Mouse (Mus musculus): ENCODE measurements around the gene Fkbp6. TPM values are rescaled to one million over a fixed set of nuclear protein-coding genes. Genes with fewer than 3 reads are reported as not detected.

The Fkbp6 gene
- polyA plus RNA-seq, 1 experiment from 2014 or later = 0.55 TPM

DNA sequence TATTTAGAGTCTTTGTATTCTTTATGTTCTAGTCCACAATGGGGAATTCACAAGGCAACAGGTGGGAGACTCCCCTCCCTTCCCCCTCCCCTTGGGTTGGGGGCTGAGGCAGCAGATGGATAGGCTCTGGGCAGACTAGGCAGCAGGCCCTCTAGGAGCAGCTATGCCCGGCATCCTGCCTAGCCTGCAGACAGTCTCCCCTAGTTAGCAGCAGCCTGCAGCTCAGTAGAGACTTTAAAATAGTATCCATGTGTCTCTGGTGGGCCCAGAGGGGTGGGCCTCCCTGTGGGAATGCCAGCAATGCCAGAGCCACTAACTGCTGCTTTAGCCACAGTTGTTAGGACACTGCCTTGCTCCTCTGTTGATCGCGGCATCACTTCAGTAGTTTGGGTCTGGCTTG is 107.2 kb downstream of the Fkbp6 start:
- H3K9ac ChIP-seq (ENCODE audit: low read depth, low read length) = no peak overlapping the region
- H3K4me3 ChIP-seq (ENCODE audit: low read length) = no peak overlapping the region
- peaks cover 48% of the 10 kb centered on the region for H3K36me3 ChIP-seq (ENCODE audit: control insufficient read depth, insufficient read depth, low read length)
- no peak overlapping the region for H3K27ac ChIP-seq (ENCODE audit: low read depth, low read length)
- H3K9me3 ChIP-seq (ENCODE audit: control insufficient read depth, low read length) = no peaks in the 10 kb centered on the region
- no peak for ATAC-seq
- H3K27me3 ChIP-seq (replicated peaks; ENCODE audit: control insufficient read depth, insufficient read depth, low read length) = no peaks in the 10 kb centered on the region
- H3K4me2 ChIP-seq (ENCODE audit: low read length) = no peak overlapping the region
- H3K4me1 ChIP-seq (ENCODE audit: control insufficient read depth, insufficient read depth, low read depth, low read length) = no peaks in the 10 kb centered on the region; the same call in 1 of the 2 replicates
- 75% methylated on average over 3 of the region's 3 CpGs for WGBS

GRCm38 (mm10) chr5:135242136-135242535 is 107.7 kb downstream of the Fkbp6 start:
- Histone ChIP-seq H3K36me3 (ENCODE audit: control insufficient read depth, insufficient read depth, low read length) (peaks cover 52% of the 10 kb centered on the region), H3K27me3 (replicated peaks; ENCODE audit: control insufficient read depth, insufficient read depth, low read length) (no peaks in the 10 kb centered on the region), H3K4me1 (ENCODE audit: control insufficient read depth, insufficient read depth, low read depth, low read length) (no peaks in the 10 kb centered on the region; the same call in 1 of the 2 replicates), H3K4me3 (ENCODE audit: low read length) (no peak overlapping the region), H3K4me2 (ENCODE audit: low read length) (no peak overlapping the region), H3K27ac (ENCODE audit: low read depth, low read length) (no peak overlapping the region), H3K9ac (ENCODE audit: low read depth, low read length) (no peak overlapping the region), H3K9me3 (ENCODE audit: control insufficient read depth, low read length) (no peaks in the 10 kb centered on the region)
- WGBS = 78% methylated on average over 12 of the region's 12 CpGs
- ATAC-seq = no peak

Small RNA genes within 50 kb of the gene (microRNA-seq; reads per million reads assigned to microRNA genes)
- gene Mir7033 = 1.0 reads per million

Other genes with a start within 250 kb of the Fkbp6 start
- gene Tbl2, start 200.4 kb downstream of the Fkbp6 start, polyA plus RNA-seq (2015; fragmentation: Nextera tagmentation; extraction: Ambion mirVana) = 15.0 and 17.2 TPM in 2 replicates
- gene Bcl7b, start 181.8 kb downstream of the Fkbp6 start, polyA plus RNA-seq (2015; fragmentation: Nextera tagmentation; extraction: Ambion mirVana) = 35.9 and 37.9 TPM in 2 replicates
- 20.5 and 21.6 TPM in 2 replicates for gene Baz1b, start 162.8 kb downstream of the Fkbp6 start, polyA plus RNA-seq (2015; fragmentation: Nextera tagmentation; extraction: Ambion mirVana)
- 19.7 and 21.3 TPM in 2 replicates for gene Fzd9, start 98.8 kb downstream of the Fkbp6 start, polyA plus RNA-seq (2015; fragmentation: Nextera tagmentation; extraction: Ambion mirVana)
- not detected in 2 replicates for gene Trim50, start 3.3 kb upstream of the Fkbp6 start, polyA plus RNA-seq (2015; fragmentation: Nextera tagmentation; extraction: Ambion mirVana)
- gene Nsun5, start 19.9 kb upstream of the Fkbp6 start, polyA plus RNA-seq (2015; fragmentation: Nextera tagmentation; extraction: Ambion mirVana) = 30.7 and 35.1 TPM in 2 replicates
- gene Pom121, start 44.5 kb upstream of the Fkbp6 start, polyA plus RNA-seq (2015; fragmentation: Nextera tagmentation; extraction: Ambion mirVana) = 7.4 and 9.1 TPM in 2 replicates
- 35.3 and 44.6 TPM in 2 replicates for gene Hip1, start 195.1 kb upstream of the Fkbp6 start, polyA plus RNA-seq (2015; fragmentation: Nextera tagmentation; extraction: Ambion mirVana)
- gene Ccl26, start 213.5 kb upstream of the Fkbp6 start, polyA plus RNA-seq (2015; fragmentation: Nextera tagmentation; extraction: Ambion mirVana) = not detected in 2 replicates
- 2.1 and 2.4 TPM in 2 replicates for gene Ccl24, start 223.0 kb upstream of the Fkbp6 start, polyA plus RNA-seq (2015; fragmentation: Nextera tagmentation; extraction: Ambion mirVana)